Mouse (Mus musculus): Measurements from ENCODE around the gene Btk. TPM values are rescaled to one million over a fixed set of nuclear protein-coding genes. Genes with fewer than 3 reads are reported as not detected.
"Not testable (repeated sequence)": the region's sequence is repeated elsewhere in the genome, so short reads cannot be mapped to it uniquely, and the experiment has no call there.

Gene Btk
- total and polyA plus RNA-seq, 2 experiments from 2014 or later = 0.76 to 0.89 TPM

- no peaks in the 10 kb centered on the region for H3K4me1 ChIP-seq (ENCODE audit: insufficient read depth, low read length)
- DNase-seq (ENCODE audit: low spot score) = peak; percentile 78
- no peak overlapping the region for H3K4me3 ChIP-seq (ENCODE audit: low read length)
- 0 out of 2 replicates have a peak, but pooled peaks have one; percentile 51 for ATAC-seq
- no peak overlapping the region for H3K27ac ChIP-seq
- H3K9ac ChIP-seq (replicated peaks; ENCODE audit: low read length) = no peak overlapping the region
- H3K4me2 ChIP-seq (ENCODE audit: low read depth, low read length) = no peak overlapping the region
- H3K27me3 ChIP-seq (ENCODE audit: insufficient read depth, low read length) = no peaks in the 10 kb centered on the region
- no peaks in the 10 kb centered on the region for H3K9me3 ChIP-seq (ENCODE audit: low read length)
- no peaks in the 10 kb centered on the region for H3K36me3 ChIP-seq (ENCODE audit: insufficient read depth, low read length)
- WGBS = 16% methylated on average over 5 of the region's 5 CpGs
- peak; percentile 65 for TF ChIP-seq CTCF (IDR thresholded peaks at IDR 0.05; ENCODE audit: low read depth)
Observed at GRCm38 (mm10) chrX:134550903-134551302, 32.5 kb downstream of the Btk start.

GRCm38 (mm10) chrX:134547330-134547729 lies 36.0 kb downstream of the Btk start:
- H3K27ac ChIP-seq = no peak overlapping the region
- H3K4me2 ChIP-seq (ENCODE audit: low read depth, low read length) = no peak overlapping the region
- no peaks in the 10 kb centered on the region for H3K4me1 ChIP-seq (ENCODE audit: insufficient read depth, low read length)
- no peak for ATAC-seq
- no peaks in the 10 kb centered on the region for H3K27me3 ChIP-seq (ENCODE audit: insufficient read depth, low read length)
- 90% methylated on average over 4 of the region's 4 CpGs for WGBS
- TF ChIP-seq CTCF (IDR thresholded peaks at IDR 0.05; ENCODE audit: low read depth) = no peak
- no peak overlapping the region for H3K9ac ChIP-seq (replicated peaks; ENCODE audit: low read length)
- DNase-seq (ENCODE audit: low spot score) = no peak
- no peaks in the 10 kb centered on the region for H3K36me3 ChIP-seq (ENCODE audit: insufficient read depth, low read length)
- H3K4me3 ChIP-seq (ENCODE audit: low read length) = no peak overlapping the region
- H3K9me3 ChIP-seq (ENCODE audit: low read length) = no peaks in the 10 kb centered on the region

GRCm38 (mm10) chrX:134541955-134542308 lies 41.4 kb downstream of the Btk start:
- no peaks in the 10 kb centered on the region for H3K9me3 ChIP-seq (ENCODE audit: low read length)
- 33% methylated on average over 6 of the region's 6 CpGs for WGBS
- no peaks in the 10 kb centered on the region for H3K27me3 ChIP-seq (ENCODE audit: insufficient read depth, low read length)
- H3K4me1 ChIP-seq (ENCODE audit: insufficient read depth, low read length) = no peaks in the 10 kb centered on the region
- H3K4me3 ChIP-seq (ENCODE audit: low read length) = peak overlapping the region; percentile 49
- H3K9ac ChIP-seq (replicated peaks; ENCODE audit: low read length) = peak overlapping the region; percentile 53; the same call in 1 of the 2 replicates
- ATAC-seq (no peak), DNase-seq (ENCODE audit: low spot score) (no peak)
- H3K4me2 ChIP-seq (ENCODE audit: low read depth, low read length) = peak overlapping the region; percentile 65
- peak overlapping the region; percentile 73 for H3K27ac ChIP-seq
- H3K36me3 ChIP-seq (ENCODE audit: insufficient read depth, low read length) = no peaks in the 10 kb centered on the region
- TF ChIP-seq CTCF (IDR thresholded peaks at IDR 0.05; ENCODE audit: low read depth) = no peak

- TF ChIP-seq CTCF (IDR thresholded peaks at IDR 0.05; ENCODE audit: low read depth) = no peak
- Histone ChIP-seq H3K4me3 (ENCODE audit: low read length) (peak within 1 kb of the TSS; percentile 49), H3K36me3 (ENCODE audit: insufficient read depth, low read length) (no peaks in the 10 kb centered on the region), H3K27ac (peak within 1 kb of the TSS; percentile 73), H3K4me2 (ENCODE audit: low read depth, low read length) (peak within 1 kb of the TSS; percentile 65), H3K9me3 (ENCODE audit: low read length) (no peaks in the 10 kb centered on the region), H3K4me1 (ENCODE audit: insufficient read depth, low read length) (no peaks in the 10 kb centered on the region), H3K9ac (replicated peaks; ENCODE audit: low read length) (peak within 1 kb of the TSS; percentile 53), H3K27me3 (ENCODE audit: insufficient read depth, low read length) (no peaks in the 10 kb centered on the region)
- DNase-seq (ENCODE audit: low spot score) = peak; percentile 63
- 34% methylated on average over 37 of the region's 61 CpGs for WGBS
- ATAC-seq = peak; percentile 94
Observed at GRCm38 (mm10) chrX:134541145-134541954, 42.0 kb downstream of the Btk start, which contains the start of gene Timm8a1. Timm8a1 (minus strand) TSS chrX:134541865.

- Histone ChIP-seq H3K27me3 (ENCODE audit: insufficient read depth, low read length) (no peaks in the 10 kb centered on the region), H3K4me3 (ENCODE audit: low read length) (peak overlapping the region; percentile 49), H3K36me3 (ENCODE audit: insufficient read depth, low read length) (no peaks in the 10 kb centered on the region), H3K9ac (replicated peaks; ENCODE audit: low read length) (peak overlapping the region; percentile 53), H3K27ac (peak overlapping the region; percentile 20; the same call in 1 of the 2 replicates), H3K9me3 (ENCODE audit: low read length) (no peaks in the 10 kb centered on the region), H3K4me1 (ENCODE audit: insufficient read depth, low read length) (no peaks in the 10 kb centered on the region), H3K4me2 (ENCODE audit: low read depth, low read length) (peak overlapping the region; percentile 65)
- peak; percentile 7; the same call in 1 of the 2 replicates for TF ChIP-seq CTCF (IDR thresholded peaks at IDR 0.05; ENCODE audit: low read depth)
- DNase-seq (ENCODE audit: low spot score) (peak; percentile 16), ATAC-seq (no peak)
- WGBS = 33% methylated on average over 12 of the region's 12 CpGs
Observed at GRCm38 (mm10) chrX:134540414-134541135, 42.8 kb downstream of the Btk start.

GRCm38 (mm10) chrX:134539795-134540194 lies 43.6 kb downstream of the Btk start:
- not testable (repeated sequence) for DNase-seq (ENCODE audit: low spot score); H3K36me3 ChIP-seq (ENCODE audit: insufficient read depth, low read length); H3K27me3 ChIP-seq (ENCODE audit: insufficient read depth, low read length); H3K4me1 ChIP-seq (ENCODE audit: insufficient read depth, low read length); ATAC-seq; H3K9me3 ChIP-seq (ENCODE audit: low read length); H3K27ac ChIP-seq; H3K9ac ChIP-seq (replicated peaks; ENCODE audit: low read length); H3K4me3 ChIP-seq (ENCODE audit: low read length)
- H3K4me2 ChIP-seq (ENCODE audit: low read depth, low read length) = 0 out of 2 replicates have a peak overlapping the region, but pooled peaks have one; percentile 65
- 83% methylated on average over 10 of the region's 10 CpGs for WGBS
- TF ChIP-seq CTCF (IDR thresholded peaks at IDR 0.05; ENCODE audit: low read depth) = peak; percentile 20

Data from hindbrain, postnatal 0 days (tissue).